Mouse (Mus musculus): ENCODE results near the gene 9530053A07Rik.

GRCm38 (mm10) chr7:28208396-28208987 is 79.2 kb downstream of the 9530053A07Rik start:
- TF ChIP-seq POLR2A (IDR thresholded peaks at IDR 0.05; ENCODE audit: insufficient read depth, low read depth, low read length) (no peak), EP300 (IDR thresholded peaks at IDR 0.05; ENCODE audit: insufficient read depth, low read depth, low read length) (no peak), CTCF (IDR thresholded peaks at IDR 0.05) (no peak)

Data from heart, adult 2 months (tissue).